Mouse (Mus musculus): ENCODE measurements at regions not wholly inside any gene's neighbourhood (a gene's known extent, or its start where the extent isn't known, plus 50 kb on each side); places are given as distances from the start of the nearest gene placed in this dataset.

DNA sequence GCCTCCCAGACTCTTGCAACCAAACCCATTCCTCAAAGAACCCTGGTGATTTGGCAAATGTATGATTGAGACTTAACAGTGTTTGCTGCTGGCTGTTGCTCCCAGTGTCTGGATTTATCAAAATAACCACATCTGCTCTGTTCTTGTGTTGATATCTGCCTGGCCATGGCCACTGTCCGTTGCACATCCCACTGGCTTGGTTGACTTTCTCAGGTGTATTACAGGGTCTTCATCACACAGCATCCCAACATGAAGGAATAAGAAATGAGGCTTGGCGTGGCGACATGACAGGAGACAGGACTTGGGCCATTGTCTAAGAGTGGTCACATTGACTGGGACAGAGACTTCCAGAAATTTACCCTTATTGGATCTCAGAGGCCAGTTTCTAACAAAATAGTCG lies 121.2 kb downstream of the Srek1 start:
- TF ChIP-seq CTCF (IDR thresholded peaks at IDR 0.05; ENCODE audit: borderline replicate concordance, insufficient read depth, low read length) (no peak), POLR2A (IDR thresholded peaks at IDR 0.05; ENCODE audit: low read depth, low read length) (no peak)

Measured in embryonic fibroblast, embryonic 13.5 days (primary cell).